Mouse (Mus musculus): ENCODE measurements around the gene H13.
A peak's percentile ranks its signal among the peaks of the same experiment; 100 is the strongest.

The H13 gene

DNA sequence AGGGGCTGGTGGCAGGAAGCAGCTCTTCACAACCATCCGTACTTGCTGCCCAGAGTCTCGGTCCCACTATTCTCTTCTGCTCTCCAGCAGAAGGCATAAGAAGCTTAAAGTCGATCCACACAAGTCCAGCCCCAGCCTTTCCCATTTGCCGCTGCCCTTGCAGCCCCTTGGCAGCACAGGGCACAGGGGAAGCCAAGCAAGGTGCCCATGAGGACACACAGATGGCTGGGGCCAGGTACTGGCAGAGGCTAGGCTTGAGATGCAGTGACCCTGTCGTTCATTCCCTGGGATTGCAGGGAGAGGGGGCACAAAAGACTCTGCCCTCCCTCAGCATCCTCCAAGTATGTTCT is 35.0 kb downstream of the H13 start:
- no peak for DNase-seq

DNA sequence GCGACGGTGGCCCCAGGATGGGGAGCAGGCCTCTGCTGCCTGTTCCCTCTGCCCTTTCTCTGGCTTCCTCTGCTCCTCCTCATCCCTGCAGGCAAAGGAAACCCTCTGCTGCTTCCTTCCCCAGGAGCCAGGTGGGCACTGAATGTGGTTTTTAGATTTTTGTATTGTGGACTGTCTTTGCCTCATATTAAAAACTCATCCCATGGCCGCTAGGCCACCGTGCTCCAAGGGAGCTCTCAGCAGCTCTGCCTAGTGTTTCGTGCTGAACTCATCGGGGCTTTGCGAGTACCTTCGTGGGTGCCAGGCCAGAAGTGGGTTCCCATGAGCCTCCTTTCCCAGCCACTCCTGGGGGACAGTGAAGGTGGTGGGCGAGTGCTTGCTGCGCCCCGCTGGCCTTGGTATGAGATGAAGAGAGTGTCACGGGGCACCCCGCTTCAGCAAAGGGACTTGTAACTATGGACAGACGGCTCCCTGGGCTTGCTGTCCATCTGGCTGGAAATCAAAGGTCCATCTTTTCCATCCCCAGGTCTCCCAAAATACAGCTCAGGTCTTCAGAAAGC is 35.6 kb downstream of the H13 start:
- DNase-seq, result no peak

DNA sequence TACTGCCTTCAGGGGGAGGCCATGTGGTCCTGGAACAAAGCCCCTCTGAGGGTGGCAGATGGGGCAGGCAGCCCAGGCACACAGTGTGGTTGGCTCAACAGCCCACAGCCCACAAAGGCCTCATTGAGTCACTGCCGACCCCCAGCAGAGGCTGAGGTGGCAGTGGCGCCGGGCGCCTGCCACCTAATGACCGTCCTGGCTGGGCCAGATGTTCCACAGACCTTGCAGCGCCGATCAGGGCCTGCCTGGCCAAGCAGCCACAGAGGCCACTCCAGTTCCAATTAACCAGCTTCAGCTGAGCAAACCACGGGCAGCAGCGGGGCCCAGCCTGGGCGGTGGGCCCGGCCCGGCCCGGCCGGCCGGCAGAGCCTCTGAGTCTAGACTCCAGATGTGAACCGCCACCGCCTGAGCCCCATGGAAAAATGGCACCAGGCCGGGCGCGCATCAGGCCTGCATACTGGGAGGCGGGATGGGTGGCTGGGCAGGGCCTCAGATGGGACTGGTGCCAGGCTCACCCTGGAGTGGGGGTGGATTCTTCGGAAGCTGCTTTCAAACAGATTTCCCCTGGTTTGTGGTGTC is 36.8 kb downstream of the H13 start:
- DNase-seq, result peak; percentile 78 to 87

DNA sequence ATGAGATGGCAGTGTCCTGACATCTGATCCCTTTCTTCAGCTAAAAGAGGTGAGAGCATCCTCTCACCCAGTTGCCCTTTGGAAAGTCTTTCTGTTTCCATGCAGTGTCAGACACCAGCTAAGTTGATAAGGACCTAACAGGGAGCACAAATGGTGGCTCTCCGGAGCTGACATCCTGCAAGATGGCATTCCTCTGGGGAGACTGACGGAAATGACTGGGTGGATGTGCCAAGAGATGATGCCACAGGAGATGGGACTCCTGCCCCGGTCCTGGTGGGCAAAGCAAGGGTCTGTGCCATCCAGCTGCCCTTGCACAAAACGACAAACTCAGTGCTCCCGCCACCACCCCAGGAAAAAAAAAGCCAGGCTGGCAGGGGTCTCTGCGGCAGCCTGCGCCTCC is 37.9 kb downstream of the H13 start:
- DNase-seq, result peak in 1 of 2 experiments; percentile 42

DNA sequence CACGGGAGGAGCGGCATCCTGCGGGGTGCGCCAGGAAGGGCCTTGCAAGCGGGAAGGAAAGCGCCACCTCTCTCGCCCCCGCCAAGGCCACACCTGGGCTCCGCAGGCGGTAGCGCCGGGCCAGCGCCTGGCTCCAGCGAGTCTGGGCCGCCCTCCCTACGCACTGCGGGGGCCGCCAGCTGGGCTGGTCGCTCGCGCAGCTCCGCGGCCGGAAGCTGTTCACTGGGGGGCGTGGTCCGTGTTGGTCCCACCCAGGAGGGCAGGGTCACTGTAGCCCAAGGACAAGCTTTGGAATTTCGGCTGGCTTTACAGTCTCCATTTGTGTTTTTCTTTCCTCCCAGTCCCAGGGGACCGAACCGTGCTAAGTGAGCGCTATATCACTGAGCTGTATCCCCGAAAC is 38.4 kb downstream of the H13 start:
- DNase-seq, result peak; percentile 95 to 98

DNA sequence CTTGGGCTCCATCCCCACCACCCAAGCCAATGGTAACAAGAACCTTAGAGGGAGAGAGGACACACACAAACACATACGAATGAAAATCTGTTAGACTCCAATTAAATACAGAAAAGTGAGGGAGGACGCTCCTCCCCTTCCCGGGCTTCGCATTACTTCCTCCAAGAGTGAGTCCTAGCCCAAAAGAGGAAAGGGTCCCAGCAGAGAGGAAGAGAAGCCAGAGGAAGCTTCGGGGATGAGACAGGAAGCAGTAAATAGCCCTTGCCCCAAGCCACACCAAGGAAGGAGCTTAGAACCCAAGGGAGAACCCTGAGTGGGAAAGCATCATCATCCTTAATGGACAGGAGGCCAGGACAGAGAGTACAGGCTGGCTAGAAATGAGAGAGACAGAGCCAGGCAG is 39.8 kb downstream of the H13 start:
- DNase-seq, result no peak

DNA sequence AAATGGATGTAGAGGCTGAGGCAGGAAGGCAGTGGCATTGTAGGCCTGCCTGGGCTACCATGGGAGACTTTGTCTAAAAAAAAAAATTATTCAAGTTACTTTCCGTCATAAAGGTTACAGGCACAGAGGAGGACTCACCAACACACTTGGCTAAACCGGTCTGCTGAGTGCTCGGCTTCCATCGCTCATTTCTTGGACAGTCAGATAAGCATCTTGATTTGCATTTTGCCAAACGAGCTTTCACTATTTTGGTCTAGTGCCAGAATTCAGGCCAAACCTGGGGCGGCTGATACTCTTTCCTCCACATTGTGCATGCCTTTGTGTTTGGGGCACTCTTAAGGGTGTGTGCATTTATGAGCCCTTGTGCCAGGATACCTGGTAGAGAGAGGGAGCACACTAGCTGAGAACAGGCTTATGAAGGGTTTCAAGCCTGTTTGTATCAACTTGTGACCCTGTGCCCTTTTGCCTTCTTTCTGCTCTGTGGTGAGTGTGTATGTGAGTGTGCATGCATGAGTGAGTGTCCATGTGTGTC is 47.0 kb downstream of the H13 start:
- no peak for DNase-seq

DNA sequence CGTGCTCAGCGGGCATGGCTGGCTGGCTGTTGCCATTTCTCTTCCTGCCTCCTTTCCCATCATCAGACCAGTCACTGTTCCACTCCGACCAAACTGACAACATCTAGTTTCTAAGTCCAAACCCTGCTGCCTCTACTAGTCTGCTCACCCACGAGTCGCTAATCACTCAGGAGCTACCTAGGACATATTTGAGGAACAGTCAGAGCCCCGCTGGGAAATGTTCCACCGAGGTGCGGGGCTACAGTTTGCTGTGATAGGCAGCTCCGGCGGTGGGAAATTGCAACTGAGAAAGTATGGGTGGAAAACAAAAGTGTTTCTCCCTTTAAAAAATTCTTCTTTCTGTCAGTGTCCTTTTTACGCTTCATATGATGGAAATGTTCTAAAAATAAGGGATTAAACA is 48.4 kb downstream of the H13 start:
- no peak for DNase-seq

DNA sequence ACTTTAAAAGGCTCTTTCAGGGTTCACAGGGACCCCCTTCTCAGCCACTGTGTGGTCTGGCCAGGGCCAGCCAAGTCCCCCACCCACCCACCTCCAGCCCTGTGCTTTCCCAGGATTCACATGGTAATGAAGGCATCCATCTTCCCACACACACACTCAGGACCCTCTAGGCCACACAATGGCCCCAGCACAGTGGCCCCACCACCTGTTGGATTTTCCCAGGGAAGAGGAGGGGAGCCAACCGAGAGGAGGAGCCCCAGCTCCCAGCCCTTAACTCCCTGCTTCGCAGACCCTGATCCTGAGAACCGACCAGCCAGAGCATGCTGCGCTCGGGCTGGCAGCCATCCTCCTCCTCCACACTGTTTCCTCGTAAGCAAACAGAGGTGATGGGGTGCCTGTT is 48.8 kb downstream of the H13 start:
- DNase-seq, result no peak

DNA sequence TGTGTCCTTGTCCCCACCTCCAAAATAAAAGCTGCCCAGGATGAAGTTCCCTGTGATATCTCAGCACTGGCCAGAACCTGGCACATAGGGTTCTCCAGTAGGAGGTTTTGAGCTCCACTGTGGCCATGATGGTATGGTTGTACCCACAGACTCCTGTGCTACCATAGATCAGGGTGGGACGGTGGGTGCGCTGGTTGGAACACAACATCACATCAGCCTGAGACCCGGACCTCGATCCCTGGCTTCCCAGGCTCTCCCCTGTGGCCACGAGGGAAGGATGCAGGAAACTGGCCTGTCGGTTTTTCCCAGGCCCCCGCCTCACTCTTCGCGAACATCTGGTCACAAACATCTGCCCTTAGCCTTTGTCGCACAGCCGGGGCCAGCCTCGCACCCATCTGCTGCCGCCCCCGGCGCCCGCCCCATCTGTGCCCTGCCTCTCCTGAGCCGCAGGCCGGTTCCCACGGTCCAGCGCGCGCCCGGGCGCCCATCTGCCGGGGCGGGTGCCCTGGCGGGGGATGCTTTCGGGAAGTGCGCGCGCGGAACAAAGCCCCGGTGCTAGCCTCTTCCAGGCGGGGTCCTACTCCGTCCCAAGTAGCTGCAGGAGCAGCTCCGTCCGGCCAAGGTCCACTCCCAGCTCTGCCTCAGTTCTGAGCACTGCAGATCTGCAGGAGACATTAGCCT is 54.5 kb downstream of the H13 start:
- peak; percentile 54 to 85 for DNase-seq

DNA sequence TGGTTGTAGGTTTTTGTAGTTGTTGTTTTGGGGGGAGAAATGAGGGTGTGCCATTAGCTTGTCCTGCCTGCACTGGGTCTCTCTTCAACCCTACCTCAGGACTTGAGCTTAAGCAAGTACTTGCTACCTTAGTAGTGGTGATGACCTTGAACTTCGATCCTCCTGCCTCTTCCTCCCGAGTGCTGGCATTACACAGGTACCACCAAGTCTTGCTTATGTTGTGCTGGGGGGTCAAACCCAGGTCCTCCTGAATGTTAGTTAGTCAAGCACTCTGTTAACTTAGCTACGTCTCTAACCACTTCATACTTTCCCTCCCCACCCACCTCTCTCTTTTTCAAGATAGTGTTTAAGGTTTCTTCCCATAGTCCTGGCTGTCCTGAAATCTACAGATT is 55.1 kb downstream of the H13 start:
- no peak for DNase-seq

DNA sequence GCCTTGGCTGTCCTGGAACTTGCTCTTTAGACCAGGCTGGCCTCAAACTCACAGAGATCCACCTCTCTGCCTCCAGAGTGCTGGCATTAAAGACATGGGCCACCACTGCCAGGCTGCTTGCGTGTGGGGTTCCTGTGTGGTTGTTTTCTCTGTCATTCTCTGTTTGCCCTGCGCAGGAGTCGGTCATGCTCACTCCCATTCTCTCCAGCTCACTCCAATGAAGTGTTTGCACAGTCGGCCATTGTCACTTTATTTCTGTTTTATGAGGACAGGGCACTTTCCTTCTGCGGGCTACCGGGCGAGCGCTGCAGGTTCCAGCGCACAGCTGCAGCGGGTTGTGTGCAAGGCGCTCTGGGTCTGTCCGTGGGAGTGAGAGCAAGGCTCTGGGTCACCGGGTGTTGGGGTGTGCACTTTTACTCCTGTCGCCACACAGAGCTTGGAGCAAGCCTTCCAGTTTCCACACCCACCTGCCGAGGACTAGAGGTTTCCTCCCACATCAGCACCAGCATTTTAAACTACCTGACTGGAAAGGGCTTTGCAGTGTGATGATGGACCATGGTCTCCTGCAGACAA is 56.0 kb downstream of the H13 start:
- DNase-seq, result no peak

DNA sequence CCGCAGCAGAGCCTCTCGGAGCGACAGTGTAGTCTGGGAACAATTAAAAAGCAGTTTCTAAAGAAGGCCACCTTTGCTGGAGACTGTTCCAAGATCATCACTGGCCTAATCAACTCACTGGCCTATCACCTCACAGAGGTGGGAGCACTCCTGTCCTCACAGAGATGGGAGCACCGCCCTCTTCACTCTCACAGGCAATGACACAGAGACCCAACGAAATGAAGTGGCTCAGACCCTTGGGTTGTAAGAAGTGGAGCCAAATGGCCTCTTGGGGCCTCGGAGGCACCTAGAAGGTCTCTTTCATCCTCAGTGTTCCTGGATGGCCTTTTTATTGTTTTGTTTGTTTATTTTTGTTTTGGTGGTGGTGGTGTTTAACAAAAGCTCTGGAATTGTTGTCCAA is 57.0 kb downstream of the H13 start:
- DNase-seq, result no peak

DNA sequence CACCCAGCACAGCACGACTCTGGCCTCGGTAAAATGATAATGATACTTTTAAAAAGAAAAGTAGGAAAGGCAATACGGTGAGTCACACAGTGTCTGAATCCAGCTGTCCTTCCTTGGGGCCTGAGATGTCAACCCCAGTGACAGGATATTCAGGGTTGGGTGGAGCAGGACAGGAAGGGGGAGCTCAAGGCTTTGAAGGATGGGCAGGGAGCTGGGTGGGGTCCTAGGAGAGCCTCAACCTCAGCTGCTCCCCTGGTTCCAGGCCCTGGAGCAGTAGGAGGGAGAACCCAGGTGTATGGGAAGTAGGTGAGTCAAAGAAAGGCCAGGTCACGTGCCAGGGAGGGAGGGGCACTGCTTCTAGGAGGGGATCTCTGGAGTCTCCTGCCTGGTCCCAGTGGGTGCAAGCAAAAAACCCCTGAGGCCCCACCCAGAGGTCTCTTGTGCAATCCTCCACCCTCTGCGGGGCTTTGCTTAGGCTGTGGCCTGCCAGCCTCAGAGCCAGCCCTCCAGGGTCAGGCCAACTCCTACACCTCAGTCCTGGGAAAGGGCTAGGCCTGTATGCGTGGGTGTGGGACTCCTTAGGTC is 57.6 kb downstream of the H13 start:
- peak in 1 of 2 experiments; percentile 66 for DNase-seq

DNA sequence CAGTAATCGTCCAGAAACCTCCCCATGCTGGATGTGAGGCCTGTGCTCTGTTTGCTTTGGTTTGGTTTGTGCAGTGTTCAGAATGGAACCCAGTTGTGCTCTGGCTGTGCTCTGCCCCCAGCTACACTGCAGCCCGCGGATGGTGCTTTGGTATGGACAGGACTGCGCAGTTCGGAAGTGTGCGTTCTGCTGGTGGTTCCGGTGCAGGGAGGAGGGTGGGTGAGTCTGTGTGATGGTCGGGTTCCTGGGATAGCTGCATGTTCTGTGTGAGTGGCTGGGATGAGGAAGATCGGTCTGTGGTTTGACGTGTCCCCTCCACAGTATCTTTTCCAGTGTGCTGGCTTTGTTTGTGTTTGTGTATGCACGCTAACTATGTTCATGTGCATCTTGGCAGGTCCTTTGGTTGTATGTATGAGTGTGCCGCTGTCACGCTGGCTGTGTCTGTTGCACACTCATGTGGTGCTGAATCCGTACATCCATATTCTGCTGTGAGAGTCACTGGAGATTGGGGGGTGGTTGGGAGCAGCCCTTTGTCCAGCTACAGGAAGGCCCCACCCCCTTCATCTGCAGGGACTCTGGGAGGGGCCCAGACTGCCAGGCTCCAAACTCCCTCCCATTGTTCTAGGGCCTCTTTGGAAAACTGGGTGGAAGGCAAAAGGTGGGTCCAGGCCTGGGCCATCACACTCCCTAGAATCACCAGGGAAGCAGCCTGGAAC is 58.7 kb downstream of the H13 start:
- peak; percentile 68 to 89 for DNase-seq

DNA sequence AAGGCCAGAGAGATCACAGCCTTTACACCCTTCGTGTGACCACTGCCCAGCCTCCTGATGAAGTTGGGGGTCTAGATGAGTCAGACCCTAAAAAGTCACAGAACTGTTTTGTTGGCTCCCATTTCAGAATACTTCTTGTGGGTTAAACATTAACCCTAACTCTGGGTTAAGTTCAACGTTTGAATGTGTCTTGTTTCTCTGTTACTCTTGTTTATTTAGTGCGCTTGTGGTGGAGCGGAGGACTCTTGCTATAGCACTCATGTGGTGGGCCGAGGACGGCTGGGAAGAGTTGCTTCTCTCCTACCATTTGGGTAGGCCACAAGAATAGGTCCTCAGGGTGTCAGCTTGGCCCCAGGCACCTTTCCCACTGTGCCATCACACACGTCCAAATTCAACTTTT is 59.3 kb downstream of the H13 start:
- peak in 1 of 2 experiments; percentile 42 for DNase-seq

DNA sequence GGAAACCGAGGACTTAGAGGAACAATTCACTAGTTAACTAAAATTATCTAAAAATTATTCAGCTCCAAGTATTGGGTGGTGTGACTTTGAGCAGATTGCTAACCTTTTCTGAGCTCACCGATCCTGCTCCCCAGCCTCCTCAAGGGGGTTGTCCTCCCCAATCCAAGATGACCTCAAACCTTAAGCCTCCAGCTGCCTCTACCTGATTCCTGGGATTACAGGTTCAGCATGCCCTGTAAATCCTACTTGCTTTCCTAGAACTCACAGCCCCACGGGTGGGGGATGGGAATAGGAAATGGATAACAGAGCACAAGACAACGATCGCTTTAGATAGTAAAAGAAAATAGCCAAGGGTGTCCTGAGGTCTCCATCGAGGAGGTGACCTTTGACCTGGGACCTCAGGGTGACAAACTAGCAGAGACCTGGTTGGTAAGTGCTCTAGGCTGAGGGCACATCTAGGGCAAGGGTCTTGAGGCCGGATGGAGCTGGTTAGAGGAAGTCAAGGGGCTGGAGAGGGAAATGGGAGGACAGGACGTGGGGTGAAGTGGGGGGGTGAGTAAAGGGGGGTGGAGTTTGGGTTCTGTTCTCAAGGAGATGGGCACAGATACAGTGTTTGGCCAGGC is 59.9 kb downstream of the H13 start:
- peak; percentile 69 to 87 for DNase-seq

DNA sequence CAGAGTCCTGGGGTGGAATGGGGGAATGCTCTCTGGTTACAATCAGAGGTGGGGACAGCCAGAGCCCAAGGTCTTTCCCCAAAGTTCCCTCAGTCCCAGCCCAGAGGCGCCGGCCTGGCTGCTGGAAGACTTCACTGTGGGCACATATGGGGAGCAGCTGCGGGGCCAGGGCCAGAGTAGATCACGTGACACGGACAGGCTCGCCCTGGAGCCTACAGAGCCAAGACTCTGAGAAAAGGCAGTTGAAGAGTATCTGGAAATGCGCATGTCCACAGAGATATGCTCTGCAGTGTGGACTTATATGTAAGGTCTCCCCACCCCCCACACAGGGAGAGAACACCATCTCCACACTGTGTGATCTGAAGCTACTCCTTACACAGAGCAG is 60.4 kb downstream of the H13 start:
- peak in 1 of 2 experiments; percentile 82 for DNase-seq

DNA sequence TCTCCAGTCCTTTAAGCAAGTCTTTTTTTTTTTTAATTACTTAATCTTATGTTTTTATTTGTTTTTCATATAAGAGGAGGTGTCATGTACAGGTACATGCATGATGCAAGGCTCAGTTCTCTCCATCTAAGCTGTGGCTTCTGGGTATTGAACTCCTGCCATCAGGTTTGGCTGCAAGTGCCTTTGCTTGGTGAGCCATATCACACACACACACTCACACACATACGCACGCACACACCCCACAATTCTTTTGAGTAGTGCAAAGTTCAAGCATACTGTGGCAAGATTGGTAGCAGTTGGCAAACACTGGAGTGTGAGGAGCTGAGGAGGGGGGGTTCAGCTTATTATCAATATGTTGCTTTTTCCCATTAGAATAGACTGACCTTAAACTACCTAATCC is 63.9 kb downstream of the H13 start:
- peak in 1 of 2 experiments; percentile 50 for DNase-seq

DNA sequence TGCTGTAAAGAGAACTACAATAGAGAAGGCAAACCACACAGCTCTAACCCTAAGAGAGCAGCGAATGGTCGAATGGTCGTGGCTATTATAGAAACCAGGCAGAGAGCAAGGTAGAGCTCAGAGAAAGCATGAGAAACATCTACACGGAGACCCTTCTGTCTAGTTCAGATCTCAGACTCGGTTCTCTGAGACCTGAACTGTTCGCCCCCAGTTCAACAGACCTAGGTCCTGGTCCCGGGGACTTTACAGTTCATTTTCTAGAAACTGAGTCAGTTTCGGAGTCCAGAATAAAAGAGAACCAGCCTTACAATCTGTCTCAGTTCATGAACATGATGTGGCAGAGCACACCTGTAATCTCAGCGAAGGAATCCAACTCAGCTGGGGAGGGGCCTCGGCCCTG is 65.2 kb downstream of the H13 start:
- no peak for DNase-seq

DNA sequence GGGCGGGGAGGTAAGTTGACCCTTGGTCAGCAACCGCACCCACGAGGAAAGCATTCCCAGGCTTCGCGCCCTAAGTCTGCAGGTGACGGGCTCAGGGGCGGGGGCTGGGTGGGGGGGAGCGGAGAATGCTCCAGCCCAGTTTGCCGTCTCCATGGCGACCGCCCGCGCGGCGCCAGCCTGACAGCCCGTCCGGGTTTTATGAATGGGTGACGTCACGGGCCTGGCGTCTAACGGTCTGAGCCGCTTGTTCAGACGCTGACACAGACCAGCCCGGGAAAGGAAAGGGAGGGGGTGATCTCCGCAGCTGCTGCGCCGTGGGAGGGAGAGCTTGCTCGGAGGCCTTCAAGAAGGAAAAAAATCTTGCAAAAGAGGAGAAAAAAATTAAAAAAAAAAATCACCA is 65.7 kb downstream of the H13 start:
- peak; percentile 98 to 99 for DNase-seq

DNA sequence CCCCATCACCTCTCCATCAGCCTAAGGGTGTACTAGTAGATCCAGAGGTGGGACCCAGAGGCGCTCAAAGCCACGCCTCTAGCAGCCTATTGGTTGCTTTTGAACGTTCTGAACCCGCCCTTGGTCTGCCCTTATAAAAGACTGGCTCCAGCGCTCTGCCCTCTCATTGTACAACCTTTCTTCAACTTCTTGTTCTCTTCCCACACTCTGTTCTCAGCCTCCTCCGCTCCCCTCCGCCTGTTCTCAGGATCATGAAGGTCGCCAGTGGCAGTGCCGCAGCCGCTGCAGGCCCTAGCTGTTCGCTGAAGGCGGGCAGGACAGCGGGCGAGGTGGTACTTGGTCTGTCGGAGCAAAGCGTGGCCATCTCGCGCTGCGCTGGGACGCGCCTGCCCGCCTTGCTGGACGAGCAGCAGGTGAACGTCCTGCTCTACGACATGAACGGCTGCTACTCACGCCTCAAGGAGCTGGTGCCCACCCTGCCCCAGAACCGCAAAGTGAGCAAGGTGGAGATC is 66.9 kb downstream of the H13 start, which contains the start of gene Id1:
TSS of gene Id1 (plus strand) at position 162 of the 512 bp plus-strand sequence.
- DNase-seq, result peak; percentile 92 to 96
